Mouse (Mus musculus) ES-Bruce4 (cell line): ENCODE measurements around the gene Nab2.

Experiments used
- CTCF ChIP-seq: IDR thresholded peaks from one replicate; pipeline ENCODE4 v1.8.1; 2011; ENCODE audit warnings: low read depth, low read length
- EP300 ChIP-seq: IDR thresholded peaks from 2 replicates; pipeline ENCODE4 v1.6.1; 2011; ENCODE audit warnings: low read depth, low read length; ENCODE audit not compliant: insufficient read depth
- POLR2A ChIP-seq: IDR thresholded peaks from one replicate; pipeline ENCODE4 v1.8.1; 2011; ENCODE audit warnings: low read length; ENCODE audit not compliant: insufficient read depth

DNA sequence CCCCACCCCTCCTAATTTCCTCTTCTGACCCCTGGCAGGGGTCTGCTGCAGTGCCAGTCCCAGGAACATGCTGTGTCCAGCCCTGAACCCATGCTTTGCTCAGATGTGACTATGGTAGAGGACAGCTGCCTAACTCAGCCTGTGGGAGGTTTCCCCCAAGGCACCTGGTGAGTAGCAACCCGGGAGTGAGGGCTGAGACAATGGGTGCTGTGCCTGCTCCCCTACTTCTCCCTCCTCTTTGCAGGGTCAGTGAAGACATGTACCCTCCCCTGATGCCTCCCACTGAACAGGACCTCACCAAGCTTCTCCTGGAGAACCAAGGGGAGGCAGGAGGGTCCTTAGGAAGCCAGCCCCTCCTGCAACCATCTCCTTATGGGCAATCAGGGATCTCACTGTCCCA lies 8.8 kb downstream of the Nab2 start:
- TF ChIP-seq POLR2A: no peak
- TF ChIP-seq CTCF: no peak
- TF ChIP-seq EP300: no peak
